Mouse (Mus musculus) cerebellum, adult 2 months (tissue): Measurements from ENCODE around the gene Anks1b.

Source experiments
- CTCF ChIP-seq: fragments of 200-500 bp; IDR thresholded peaks from 2 replicates; pipeline ENCODE4 v1.5.1; 2011; ENCODE audit warnings: low read depth, mild to moderate bottlenecking, control low read depth, low read length, moderate library complexity, borderline replicate concordance; ENCODE audit not compliant: insufficient read depth
- POLR2A ChIP-seq: fragments of 200-500 bp; IDR thresholded peaks from 2 replicates; pipeline ENCODE4 v1.6.1; 2011; ENCODE audit warnings: low read length, control low read depth, borderline replicate concordance; ENCODE audit not compliant: insufficient read depth

DNA sequence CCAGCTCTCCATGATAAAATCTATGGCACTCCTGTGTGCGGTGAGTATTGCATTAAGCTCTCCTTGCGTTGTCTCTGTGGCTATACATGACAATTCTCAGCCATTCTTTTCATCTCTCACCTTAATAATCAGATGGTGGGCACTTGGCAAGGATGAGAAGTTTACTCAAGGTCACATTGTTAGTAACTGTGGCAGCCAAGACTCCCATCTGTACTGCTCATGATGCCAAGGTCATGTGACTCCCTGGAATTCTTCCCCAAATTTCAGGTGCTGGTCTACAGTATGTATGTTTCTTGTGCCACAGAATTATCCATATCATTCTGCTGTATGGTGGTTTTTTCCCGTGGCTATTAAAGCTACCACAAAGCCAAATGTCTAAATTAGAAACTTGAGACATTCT lies 798.8 kb downstream of the Anks1b start:
- TF ChIP-seq CTCF (no peak), POLR2A (no peak)
